21 mouse cellular contexts compared by ENCODE assay signal in the genomic region with DNA sequence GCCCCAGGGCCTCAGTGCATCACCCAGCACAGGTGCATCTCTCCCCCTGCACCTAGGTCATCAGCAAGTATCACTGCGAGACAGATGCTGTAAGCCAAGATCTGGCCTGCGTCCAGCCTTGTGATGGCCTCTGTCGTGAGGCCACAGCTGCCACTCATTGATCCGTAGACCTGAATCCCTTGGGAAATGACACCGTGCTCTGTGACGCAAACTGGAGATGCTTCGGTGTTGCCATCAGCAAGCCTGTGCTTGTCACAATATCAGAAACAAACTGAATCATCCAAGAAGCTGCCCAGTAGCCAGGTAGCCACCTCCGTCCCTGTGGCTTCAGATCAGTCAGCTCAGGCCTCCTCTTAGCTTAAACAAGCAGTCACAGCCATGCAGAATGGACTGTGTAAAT.
"Had no signal": no experiment of that assay in that cellular context is flagged by ENCODE, and none has a peak within 500 bp of the region (broad histone marks: within the 10 kb centered on the region; RNA-seq: fewer than 3 reads in every experiment).

No protein-coding gene starts in this region.

- H3K27ac ChIP-seq: kidney, postnatal 0 days; layer of hippocampus, adult 2 months; liver, embryonic 14.5 days; lung, embryonic 15.5 days; midbrain, embryonic 15.5 days; neural tube, embryonic 12.5 days; neural tube, embryonic 15.5 days; stomach, postnatal 0 days had no signal

- H3K27me3 ChIP-seq: lung, embryonic 15.5 days; megakaryocyte, embryonic 14.5 days; midbrain, embryonic 15.5 days; neural tube, embryonic 12.5 days; neural tube, embryonic 15.5 days had no signal

- H3K4me3 ChIP-seq: layer of hippocampus, adult 2 months; lung, embryonic 15.5 days; megakaryocyte, embryonic 14.5 days; midbrain, embryonic 15.5 days; myocyte; neural tube, embryonic 12.5 days; neural tube, embryonic 15.5 days had no signal

- DNase-seq: kidney, adult 2 months; kidney, postnatal 25 days; layer of hippocampus, adult 9-11 months; lung, adult 18-20 months; lung, postnatal 10 days; lung, postnatal 36 days; thymus, adult 2 months; thymus, postnatal 14 days; thymus, postnatal 4 days had no signal

- H3K9me3 ChIP-seq: lung, embryonic 15.5 days; megakaryocyte, embryonic 14.5 days; midbrain, embryonic 15.5 days; neural tube, embryonic 12.5 days; neural tube, embryonic 15.5 days had no signal

- ATAC-seq: intestine, postnatal 0 days; midbrain, embryonic 15.5 days had no signal

- H3K9ac ChIP-seq: liver, embryonic 14.5 days; lung, embryonic 15.5 days; midbrain, embryonic 15.5 days; neural tube, embryonic 12.5 days; neural tube, embryonic 15.5 days had no signal

- H3K4me1 ChIP-seq: lung, embryonic 15.5 days; megakaryocyte, embryonic 14.5 days; midbrain, embryonic 15.5 days had no signal

- H3K36me3 ChIP-seq: lung, embryonic 15.5 days; midbrain, embryonic 15.5 days had no signal

- H3K4me2 ChIP-seq: lung, embryonic 15.5 days; midbrain, embryonic 11.5 days; midbrain, embryonic 15.5 days; neural tube, embryonic 12.5 days; neural tube, embryonic 15.5 days had no signal
